In the genomic region with DNA sequence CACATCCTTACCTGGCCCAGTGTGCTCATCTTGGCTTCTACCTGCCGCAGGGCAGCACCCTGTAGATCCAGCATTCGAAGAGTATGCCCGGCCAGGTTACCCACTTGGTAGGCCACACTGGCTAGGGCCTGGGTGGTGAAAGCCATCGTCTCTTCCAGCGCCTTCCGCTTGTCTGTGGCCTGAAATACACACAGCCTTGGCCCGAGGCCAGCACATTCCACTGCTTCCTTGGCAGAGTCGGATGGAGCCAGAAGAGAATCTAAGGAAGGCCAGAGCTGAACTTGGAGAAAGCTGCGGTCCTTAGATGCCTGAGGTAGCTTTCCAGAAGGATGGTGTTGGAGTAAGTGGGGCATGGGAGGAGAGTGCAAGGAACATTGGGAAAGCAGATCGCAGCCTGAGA, we compare ENCODE assay signal across 7 mouse cellular contexts. TPM values are rescaled to one million over a fixed set of nuclear protein-coding genes. Genes with fewer than 3 reads are reported as not detected.
DNase-seq lines count a peak whose midpoint lies in the region; ATAC-seq and TF ChIP-seq lines count a peak whose summit lies in the region.

TSS of gene Gngt2 (plus strand) at position 158 of the 400 bp plus-strand sequence.

- H3K4me1 ChIP-seq in bone marrow, adult 2 months (ENCODE audit: control insufficient read depth, insufficient read depth, low read length), result peaks cover 18% of the 10 kb centered on the region
- H3K4me1 ChIP-seq in kidney, embryonic 15.5 days, result peaks cover 66% of the 10 kb centered on the region

- H3K36me3 ChIP-seq in kidney, embryonic 15.5 days, result no peaks in the 10 kb centered on the region

- no peak for TF ChIP-seq CTCF in bone marrow, adult 2 months (IDR thresholded peaks at IDR 0.05; ENCODE audit: control insufficient read depth, insufficient read depth, low read length)

- peak within 1 kb of the TSS; percentile 29; the same call in 1 of the 2 replicates for H3K4me2 ChIP-seq in kidney, embryonic 15.5 days

- no peak for ATAC-seq in kidney, embryonic 15.5 days (replicated peaks; ENCODE audit: low FRiP score)

- no peak for TF ChIP-seq POLR2A in bone marrow, adult 2 months (IDR thresholded peaks at IDR 0.05; ENCODE audit: borderline replicate concordance, control insufficient read depth, low read depth, low read length)

- DNase-seq in right cerebral cortex, postnatal 14 days, result peak; percentile 65
- DNase-seq in right cerebral cortex, postnatal 25 days, result no peak
- peak; percentile 88 to 92 for DNase-seq in heart, adult 18-20 months
- DNase-seq in lung, postnatal 25 days (ENCODE audit: low spot score), result peak; percentile 91
- no peak for DNase-seq in embryo, embryonic 10 days (ENCODE audit: low spot score)

- no peak within 1 kb of the TSS for H3K4me3 ChIP-seq in bone marrow, adult 2 months (replicated peaks; ENCODE audit: control insufficient read depth, low read depth, low read length)
- no peak within 1 kb of the TSS for H3K4me3 ChIP-seq in kidney, embryonic 15.5 days (replicated peaks)

- H3K27me3 ChIP-seq in kidney, embryonic 15.5 days, result peaks cover 67% of the 10 kb centered on the region

- no peaks in the 10 kb centered on the region for H3K9me3 ChIP-seq in kidney, embryonic 15.5 days (replicated peaks)

- WGBS in bone marrow, adult 2 months, result 84% methylated on average over 10 of the region's 10 CpGs
- 56% methylated on average over 10 of the region's 10 CpGs for whole genome bisulfite sequencing in kidney, embryonic 15.5 days

- H3K9ac ChIP-seq in kidney, embryonic 15.5 days, result no peak within 1 kb of the TSS

- H3K27ac ChIP-seq in bone marrow, adult 2 months (ENCODE audit: control insufficient read depth, insufficient read depth, low read depth, low read length, poor library complexity), result no peak within 1 kb of the TSS
- peak within 1 kb of the TSS; percentile 71 for H3K27ac ChIP-seq in kidney, embryonic 15.5 days

RNA-seq across cellular contexts. Expression of gene Gngt2, which starts in this region (rescaled TPM):
- 38.7 and 94.0 TPM in 2 replicates for polyA plus RNA-seq in bone marrow, adult 2 months (2011; ENCODE audit: insufficient read depth, insufficient read length, low replicate concordance, missing spikeins)
- 10 to 100 TPM; 19.2 to 22.1 TPM for total RNA-seq in heart, adult 18-20 months (2021)
- 22.8 and 23.7 TPM in 2 replicates for polyA plus RNA-seq in kidney, embryonic 15.5 days (2015; fragmentation: Nextera tagmentation; extraction: Ambion mirVana)

Comparison
In these comparisons a context has a peak if more than half of its experiments do, and no peak if none do; other contexts are left out.
1. DNase-seq: peak in right cerebral cortex, postnatal 14 days (single experiment), heart, adult 18-20 months (2 of 2) and lung, postnatal 25 days (single experiment); none in right cerebral cortex, postnatal 25 days (single experiment) and embryo, embryonic 10 days (single experiment).